Mouse (Mus musculus) midbrain, embryonic 16.5 days (tissue): ENCODE results near the gene Tspan5. TPM values are rescaled to one million over a fixed set of nuclear protein-coding genes. Genes with fewer than 3 reads are reported as not detected.

ENCODE experiments used
- ATAC-seq: fragments of 200-750 bp; cut with Nextera tagmentation; 2 replicates; pipeline ENCODE4 v1.8.0; 2017; ENCODE audit warnings: moderate TSS enrichment
- H3K27ac ChIP-seq: fragments of 300-500 bp; sonication (generic); 2 replicates; pipeline ENCODE4 v1.5.1; 2014; ENCODE audit warnings: mild to moderate bottlenecking, low read length, mixed read lengths
- H3K27me3 ChIP-seq: fragments of 300-500 bp; sonication (generic); 2 replicates; pipeline ENCODE4 v1.6.1; 2014; ENCODE audit warnings: low read depth, low read length, mixed read lengths; ENCODE audit not compliant: control insufficient read depth, insufficient read depth
- H3K36me3 ChIP-seq: fragments of 300-500 bp; sonication (generic); 2 replicates; pipeline ENCODE4 v1.6.1; 2014; ENCODE audit warnings: mild to moderate bottlenecking, low read length, moderate library complexity, mixed read lengths; ENCODE audit not compliant: control insufficient read depth, insufficient read depth
- H3K4me1 ChIP-seq: fragments of 300-500 bp; sonication (generic); 2 replicates; pipeline ENCODE4 v1.6.1; 2014; ENCODE audit warnings: mild to moderate bottlenecking, low read length, mixed read lengths; ENCODE audit not compliant: control insufficient read depth, insufficient read depth
- H3K4me2 ChIP-seq: fragments of 300-500 bp; sonication (generic); 2 replicates; pipeline ENCODE4 v1.6.1; 2014; ENCODE audit warnings: mild to moderate bottlenecking, low read length, mixed read lengths
- H3K4me3 ChIP-seq: fragments of 300-500 bp; sonication (generic); 2 replicates; pipeline ENCODE4 v1.5.1; 2014; ENCODE audit warnings: low read depth, mild to moderate bottlenecking, low read length, moderate library complexity, mixed read lengths
- H3K9ac ChIP-seq: fragments of 300-500 bp; sonication (generic); 2 replicates; pipeline ENCODE4 v1.6.1; 2014; ENCODE audit warnings: low read depth, low read length, mixed read lengths
- H3K9me3 ChIP-seq: fragments of 300-500 bp; sonication (generic); replicated peaks from 2 replicates; pipeline ENCODE4 v1.6.1; 2014; ENCODE audit warnings: mild to moderate bottlenecking, low read length, mixed read lengths; ENCODE audit not compliant: control insufficient read depth, poor library complexity, severe bottlenecking
- WGBS: fragments of 180-500 bp; shearing (Covaris S2); extraction: QIAGEN DNeasy Blood & Tissue Kit; methylation state at CpG from one replicate; pipeline ENCODE4 v1.1.7; 2014; 5-methylcytosine and 5-hydroxymethylcytosine counted together
- polyA plus RNA-seq: library from polyadenylated mRNA; unstranded; fragments of >200 nt; fragmentation: Nextera tagmentation; extraction: Ambion mirVana; gene quantifications from 2 replicates; pipeline ENCODE4 v1.2.1, GENCODE M21; 2015

Tspan5 gene
- polyA plus RNA-seq, 1 experiment from 2014 or later: 101 TPM

DNA sequence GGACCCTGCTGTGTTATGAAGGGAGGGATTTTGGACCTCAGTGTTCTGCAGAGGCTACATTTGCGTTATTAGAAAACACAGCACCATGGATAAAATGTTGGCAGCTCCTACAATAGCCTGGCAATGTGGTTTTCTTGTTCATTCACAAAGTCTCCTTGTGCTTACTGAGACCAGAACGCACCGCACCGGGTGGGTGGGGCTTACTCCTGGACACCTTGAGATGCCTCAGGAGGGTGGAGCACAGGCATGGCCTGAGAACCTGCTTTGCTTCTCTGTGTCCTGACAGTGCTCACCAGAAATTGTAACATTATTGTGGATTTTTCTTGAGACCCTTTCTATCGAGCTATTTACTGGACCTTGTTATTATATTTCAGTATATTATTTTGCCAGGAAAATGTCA, 47.3 kb downstream of the Tspan5 start:
- WGBS: 88% methylated on average over 5 of the region's 5 CpGs
- Histone ChIP-seq H3K27ac (no peak overlapping the region), H3K4me3 (no peak overlapping the region), H3K4me1 (peaks cover 10% of the 10 kb centered on the region; the same call in 1 of the 2 replicates), H3K9me3 (no peaks in the 10 kb centered on the region), H3K27me3 (no peaks in the 10 kb centered on the region), H3K9ac (no peak overlapping the region), H3K4me2 (no peak overlapping the region), H3K36me3 (no peaks in the 10 kb centered on the region)
- 0 out of 2 replicates have a peak, but pooled peaks have one; percentile 18 for ATAC-seq

DNA sequence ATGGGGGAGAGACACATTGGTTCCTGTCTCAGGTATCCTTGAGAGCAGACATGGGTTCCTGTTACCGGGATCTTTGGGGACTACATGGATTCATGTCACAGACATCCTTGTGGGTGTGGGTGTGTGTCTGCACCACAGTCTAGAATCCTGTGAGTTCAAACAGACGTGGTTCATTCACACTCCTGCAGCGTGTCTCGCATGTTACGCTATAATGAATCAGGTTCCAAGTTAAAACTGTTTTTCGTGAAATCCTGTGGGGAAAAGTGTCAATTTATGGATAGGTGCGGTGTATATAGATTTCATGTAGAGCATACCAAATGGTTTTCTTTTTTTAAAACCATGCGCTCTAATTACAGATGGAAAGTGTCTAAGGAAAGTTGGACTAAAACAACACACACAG, 52.5 kb downstream of the Tspan5 start:
- H3K27ac ChIP-seq: no peak overlapping the region
- H3K27me3 ChIP-seq: no peaks in the 10 kb centered on the region
- no peak overlapping the region for H3K9ac ChIP-seq
- H3K9me3 ChIP-seq: no peaks in the 10 kb centered on the region
- ATAC-seq: no peak
- no peaks in the 10 kb centered on the region for H3K36me3 ChIP-seq
- H3K4me1 ChIP-seq: 0 out of 2 replicates have a peak, but pooled peaks cover 5% of the 10 kb centered on the region
- H3K4me3 ChIP-seq: no peak overlapping the region
- no peak overlapping the region for H3K4me2 ChIP-seq
- 97% methylated on average over 8 of the region's 8 CpGs for WGBS

DNA sequence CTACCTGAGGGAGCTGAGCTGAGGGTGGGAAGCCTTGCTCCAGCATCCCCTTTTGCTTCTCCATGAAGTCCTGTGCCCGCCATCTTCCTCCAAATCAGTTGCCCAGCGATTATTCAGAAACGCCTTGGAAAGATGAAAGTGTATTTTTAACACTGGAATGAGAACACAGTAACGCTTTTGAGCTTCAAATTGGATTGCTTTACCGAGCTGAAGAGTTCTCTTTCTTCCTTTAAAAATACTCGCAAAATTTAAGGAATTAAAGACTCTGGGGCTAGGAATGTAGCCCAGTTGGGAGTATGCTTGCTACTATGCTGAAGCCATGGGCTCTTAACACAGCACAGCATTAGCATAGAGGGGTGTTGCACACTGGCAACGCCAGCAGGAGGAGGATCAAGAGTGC, 54.0 kb downstream of the Tspan5 start:
- no peak overlapping the region for H3K4me3 ChIP-seq
- no peaks in the 10 kb centered on the region for H3K36me3 ChIP-seq
- no peak overlapping the region for H3K27ac ChIP-seq
- H3K4me1 ChIP-seq: peaks cover 11% of the 10 kb centered on the region
- ATAC-seq: no peak
- no peaks in the 10 kb centered on the region for H3K27me3 ChIP-seq
- no peak overlapping the region for H3K9ac ChIP-seq
- H3K9me3 ChIP-seq: no peaks in the 10 kb centered on the region
- WGBS: 78% methylated on average over 7 of the region's 7 CpGs
- no peak overlapping the region for H3K4me2 ChIP-seq

DNA sequence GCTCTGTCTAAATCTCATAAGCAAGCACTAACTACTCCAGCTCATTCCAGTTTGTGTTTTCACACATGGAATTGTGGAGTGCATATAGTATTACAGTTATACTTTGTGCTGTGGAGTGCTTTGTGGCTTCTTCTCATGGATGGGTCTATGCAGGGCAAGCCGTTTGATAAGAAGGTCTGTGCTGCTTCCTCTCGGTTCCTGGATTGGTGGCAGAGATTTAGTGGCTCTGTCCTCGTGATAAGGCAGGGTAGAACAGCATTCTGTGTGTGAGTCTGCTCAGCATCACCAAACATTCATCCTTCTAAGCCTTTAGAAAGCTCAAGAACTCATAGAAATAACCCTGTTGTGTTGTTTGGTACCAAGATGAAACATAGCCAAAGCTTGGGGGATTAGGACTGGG, 54.6 kb downstream of the Tspan5 start:
- Histone ChIP-seq H3K27me3 (no peaks in the 10 kb centered on the region), H3K4me3 (no peak overlapping the region), H3K27ac (no peak overlapping the region), H3K9ac (no peak overlapping the region), H3K9me3 (no peaks in the 10 kb centered on the region), H3K4me1 (peaks cover 15% of the 10 kb centered on the region), H3K36me3 (no peaks in the 10 kb centered on the region), H3K4me2 (no peak overlapping the region)
- 80% methylated on average over 3 of the region's 3 CpGs for WGBS
- ATAC-seq: no peak

DNA sequence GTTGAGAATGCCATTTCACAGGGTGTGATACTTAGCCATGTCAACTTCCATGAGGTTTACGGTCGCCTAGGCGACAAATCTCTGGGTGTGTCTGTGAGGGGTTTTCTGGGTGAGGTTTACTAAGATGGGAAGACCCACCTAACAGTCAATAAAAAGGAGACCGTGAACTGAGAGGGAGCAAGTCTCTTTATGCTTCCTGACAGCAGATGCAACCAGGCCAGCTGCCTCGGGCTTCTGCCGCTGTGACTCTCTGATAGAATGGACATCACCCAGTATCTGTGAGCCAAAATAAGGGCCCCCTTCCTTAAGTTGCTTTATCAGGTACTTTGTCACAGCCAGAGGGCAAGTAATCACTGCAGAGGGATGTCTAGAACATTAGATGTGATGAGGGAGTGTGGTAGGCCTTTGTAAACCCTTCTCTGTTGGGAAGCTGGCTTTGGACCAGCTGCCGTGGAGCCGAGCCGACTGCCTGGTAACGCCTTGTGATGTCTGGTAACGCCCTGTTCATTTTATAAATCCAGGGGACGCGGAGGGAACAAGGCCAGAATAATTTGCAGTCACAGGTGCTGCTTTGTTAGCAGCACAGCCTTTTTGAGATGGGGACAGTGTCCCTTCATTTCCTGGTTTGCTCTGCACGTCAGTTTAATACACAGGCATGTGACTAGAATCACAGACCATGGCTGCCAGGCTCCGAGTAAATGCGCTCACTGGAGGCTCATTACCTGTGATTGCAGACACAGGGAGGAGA, 58.8 kb downstream of the Tspan5 start:
- H3K36me3 ChIP-seq: no peaks in the 10 kb centered on the region
- no peaks in the 10 kb centered on the region for H3K9me3 ChIP-seq
- H3K9ac ChIP-seq: peak overlapping the region; percentile 42; the same call in 1 of the 2 replicates
- peaks cover 38% of the 10 kb centered on the region for H3K4me1 ChIP-seq
- H3K27me3 ChIP-seq: no peaks in the 10 kb centered on the region
- H3K4me3 ChIP-seq: no peak overlapping the region
- 21% methylated on average over 16 of the region's 16 CpGs for WGBS
- H3K4me2 ChIP-seq: peak overlapping the region; percentile 20
- ATAC-seq: peak; percentile 40
- H3K27ac ChIP-seq: peak overlapping the region; percentile 74

DNA sequence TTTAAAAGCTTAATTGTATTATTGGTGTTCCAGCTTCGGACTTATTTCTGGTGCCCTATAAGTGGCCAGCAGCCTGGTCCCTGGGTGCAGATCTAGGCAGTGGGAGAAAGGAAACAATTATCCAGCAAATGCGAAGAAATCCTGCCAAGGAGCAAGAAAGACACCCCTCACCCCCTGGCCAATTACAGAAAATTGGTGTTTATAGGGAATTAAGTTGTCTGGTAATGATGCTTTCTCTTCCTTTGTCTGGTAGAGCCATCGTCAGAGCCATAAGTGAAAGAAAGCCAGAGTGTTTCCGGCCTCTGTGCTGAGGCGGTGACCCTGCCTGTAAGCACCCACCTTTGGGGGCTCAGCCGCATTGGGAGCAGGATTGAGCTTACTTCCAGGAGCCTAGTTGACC, 59.7 kb downstream of the Tspan5 start:
- Histone ChIP-seq H3K27ac (0 out of 2 replicates have a peak overlapping the region, but pooled peaks have one; percentile 12), H3K4me2 (no peak overlapping the region), H3K9me3 (no peaks in the 10 kb centered on the region), H3K4me1 (peaks cover 38% of the 10 kb centered on the region), H3K9ac (no peak overlapping the region), H3K4me3 (no peak overlapping the region), H3K36me3 (no peaks in the 10 kb centered on the region), H3K27me3 (no peaks in the 10 kb centered on the region)
- 68% methylated on average over 6 of the region's 6 CpGs for WGBS
- ATAC-seq: no peak

DNA sequence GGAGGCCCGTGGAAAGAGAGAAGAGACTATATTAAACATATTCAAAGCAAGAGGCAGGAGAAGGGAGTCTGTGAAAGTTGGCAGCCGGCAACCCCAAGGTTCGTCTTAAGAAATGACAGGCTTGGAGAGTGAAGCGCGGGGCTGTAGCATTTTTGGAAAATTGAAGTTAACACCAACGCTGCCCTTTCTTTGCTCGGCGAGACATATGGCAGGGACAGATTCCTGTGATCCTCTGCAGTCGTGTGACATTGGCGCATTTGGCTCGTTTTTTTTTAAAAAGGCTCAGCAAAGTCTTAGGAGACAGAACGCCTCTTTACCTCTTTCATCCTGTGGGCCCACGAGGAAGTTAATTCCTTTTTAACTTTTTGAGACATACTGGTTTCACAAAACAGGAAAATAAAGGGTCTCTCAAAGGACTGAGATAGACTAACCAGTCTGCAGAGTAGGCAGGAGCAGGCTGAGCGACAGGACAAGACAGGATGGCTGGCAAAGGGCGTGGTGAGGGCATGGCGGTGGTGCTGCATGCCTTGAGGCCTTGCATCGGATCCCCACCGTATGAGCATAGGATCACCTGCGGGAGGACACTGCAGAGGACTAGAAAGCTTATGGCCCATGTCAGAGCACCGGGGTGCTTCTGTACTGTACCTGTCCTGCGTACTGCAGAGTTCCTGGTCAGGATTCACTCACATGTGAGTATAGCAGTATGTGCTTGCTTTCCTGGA, 60.9 kb downstream of the Tspan5 start:
- Histone ChIP-seq H3K9ac (0 out of 2 replicates have a peak overlapping the region, but pooled peaks have one; percentile 11), H3K27ac (peak overlapping the region; percentile 39; the same call in 1 of the 2 replicates), H3K4me3 (no peak overlapping the region), H3K4me2 (no peak overlapping the region), H3K4me1 (peaks cover 38% of the 10 kb centered on the region), H3K9me3 (no peaks in the 10 kb centered on the region), H3K36me3 (no peaks in the 10 kb centered on the region), H3K27me3 (no peaks in the 10 kb centered on the region)
- ATAC-seq: no peak
- 57% methylated on average over 21 of the region's 21 CpGs for WGBS

DNA sequence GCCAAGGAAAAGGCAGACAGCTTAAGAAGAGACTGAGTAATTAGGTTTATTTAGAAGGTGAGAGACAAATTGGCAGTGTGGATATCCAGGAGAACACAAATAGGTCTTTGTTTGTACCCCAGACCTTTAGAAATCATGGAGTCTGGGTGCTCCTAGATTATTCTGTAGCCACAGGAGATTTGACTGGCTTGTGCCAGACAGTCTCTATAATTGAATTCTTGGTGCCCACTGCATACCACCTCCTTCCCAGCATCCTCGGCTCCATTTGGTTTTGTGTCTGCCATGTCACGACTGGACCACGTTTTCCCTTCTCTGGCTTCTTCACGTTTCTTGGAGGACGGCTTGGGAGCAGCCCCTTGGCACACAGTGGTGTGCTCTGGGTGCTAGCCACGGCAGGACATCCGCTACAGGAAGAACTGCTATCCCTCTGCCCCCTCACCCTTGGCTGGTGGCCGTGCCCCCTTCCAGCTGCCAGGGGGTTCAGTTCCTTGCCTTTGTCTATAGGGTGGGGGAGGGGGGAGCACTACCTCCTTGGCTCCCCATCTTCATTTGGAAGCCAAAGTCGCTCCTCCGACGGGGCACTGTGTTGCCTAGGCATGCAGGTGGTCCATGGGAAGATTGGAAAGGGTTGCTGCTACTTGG, 61.6 kb downstream of the Tspan5 start:
- no peak overlapping the region for H3K27ac ChIP-seq
- no peak overlapping the region for H3K4me3 ChIP-seq
- H3K27me3 ChIP-seq: no peaks in the 10 kb centered on the region
- no peaks in the 10 kb centered on the region for H3K36me3 ChIP-seq
- peaks cover 38% of the 10 kb centered on the region for H3K4me1 ChIP-seq
- peak; percentile 43 for ATAC-seq
- 73% methylated on average over 11 of the region's 11 CpGs for WGBS
- no peak overlapping the region for H3K4me2 ChIP-seq
- H3K9me3 ChIP-seq: no peaks in the 10 kb centered on the region
- 0 out of 2 replicates have a peak overlapping the region, but pooled peaks have one; percentile 11 for H3K9ac ChIP-seq
